Mouse (Mus musculus) embryonic facial prominence, embryonic 15.5 days (tissue): ENCODE results near the gene Dgki. TPM values are rescaled to one million over a fixed set of nuclear protein-coding genes. Genes with fewer than 3 reads are reported as not detected.

ENCODE experiments used
- ATAC-seq: fragments of 200-750 bp; cut with Nextera tagmentation; 2 replicates; pipeline ENCODE4 v1.8.0; 2017; ENCODE audit warnings: low read depth, moderate TSS enrichment; ENCODE audit not compliant: insufficient number of reproducible peaks, low FRiP score, low TSS enrichment
- H3K27ac ChIP-seq: fragments of 300-500 bp; sonication (generic); replicated peaks from 2 replicates; pipeline ENCODE4 v1.5.1; 2015; ENCODE audit warnings: mild to moderate bottlenecking, inconsistent platforms
- H3K27me3 ChIP-seq: fragments of 300-500 bp; sonication (generic); 2 replicates; pipeline ENCODE4 v1.6.1; 2015; ENCODE audit warnings: inconsistent platforms
- H3K36me3 ChIP-seq: fragments of 300-500 bp; sonication (generic); 2 replicates; pipeline ENCODE4 v1.6.1; 2015; ENCODE audit warnings: mild to moderate bottlenecking, inconsistent platforms
- H3K4me1 ChIP-seq: fragments of 300-500 bp; sonication (generic); 2 replicates; pipeline ENCODE4 v1.6.1; 2015; ENCODE audit warnings: inconsistent platforms
- H3K4me2 ChIP-seq: fragments of 300-500 bp; sonication (generic); replicated peaks from 2 replicates; pipeline ENCODE4 v1.6.1; 2015; ENCODE audit warnings: mild to moderate bottlenecking, inconsistent platforms
- H3K4me3 ChIP-seq: fragments of 300-500 bp; sonication (generic); replicated peaks from 2 replicates; pipeline ENCODE4 v1.5.1; 2015; ENCODE audit warnings: mild to moderate bottlenecking, inconsistent platforms
- H3K9ac ChIP-seq: fragments of 300-500 bp; sonication (generic); 2 replicates; pipeline ENCODE4 v1.6.1; 2015; ENCODE audit warnings: inconsistent platforms
- H3K9me3 ChIP-seq: fragments of 300-500 bp; sonication (generic); replicated peaks from 2 replicates; pipeline ENCODE4 v1.6.1; 2016; ENCODE audit warnings: inconsistent platforms
- WGBS: fragments of 180-500 bp; shearing (Covaris S2); methylation state at CpG from one replicate; pipeline ENCODE4 v1.1.7; 2015; 5-methylcytosine and 5-hydroxymethylcytosine counted together
- polyA plus RNA-seq: library from polyadenylated mRNA; unstranded; fragments of >200 nt; fragmentation: Nextera tagmentation; extraction: Ambion mirVana; gene quantifications from 2 replicates; pipeline ENCODE4 v1.2.1, GENCODE M21; 2015

The Dgki gene
- polyA plus RNA-seq, 1 experiment from 2014 or later: 0.83 TPM

DNA sequence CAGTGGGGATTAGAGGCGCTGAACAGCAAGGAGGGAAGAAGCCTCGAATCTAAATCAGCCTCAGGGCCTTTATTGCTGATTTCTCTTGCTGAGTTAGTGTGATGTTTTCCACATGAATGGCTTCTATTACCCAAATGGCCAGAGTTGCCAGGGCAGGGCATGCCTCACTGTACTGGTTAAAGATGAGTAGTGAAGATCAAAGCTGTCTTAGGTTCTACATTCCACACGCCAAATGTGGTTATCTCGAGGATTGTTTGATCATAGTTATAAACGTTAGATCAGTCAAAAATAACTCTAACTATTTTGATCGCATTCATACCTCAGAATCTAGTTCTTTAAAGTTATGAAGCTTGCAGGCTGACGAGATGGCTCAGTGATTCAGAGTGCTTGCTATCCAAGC lies 59.8 kb downstream of the Dgki start:
- no peaks in the 10 kb centered on the region for H3K27me3 ChIP-seq
- H3K4me3 ChIP-seq: no peak overlapping the region
- H3K4me1 ChIP-seq: no peaks in the 10 kb centered on the region
- no peak overlapping the region for H3K27ac ChIP-seq
- 59% methylated on average over 7 of the region's 7 CpGs for WGBS
- H3K9me3 ChIP-seq: no peaks in the 10 kb centered on the region
- no peak overlapping the region for H3K4me2 ChIP-seq
- no peak for ATAC-seq
- no peaks in the 10 kb centered on the region for H3K36me3 ChIP-seq
- H3K9ac ChIP-seq: no peak overlapping the region

GRCm38 (mm10) chr6:37236893-37237292 lies 63.1 kb downstream of the Dgki start:
- H3K36me3 ChIP-seq: no peaks in the 10 kb centered on the region
- no peaks in the 10 kb centered on the region for H3K27me3 ChIP-seq
- H3K9ac ChIP-seq: no peak overlapping the region
- no peak overlapping the region for H3K27ac ChIP-seq
- H3K4me3 ChIP-seq: no peak overlapping the region
- whole genome bisulfite sequencing: 47% methylated on average over 2 of the region's 2 CpGs
- no peak overlapping the region for H3K4me2 ChIP-seq
- no peaks in the 10 kb centered on the region for H3K9me3 ChIP-seq
- no peaks in the 10 kb centered on the region for H3K4me1 ChIP-seq
- ATAC-seq: no peak

- Histone ChIP-seq H3K9ac (no peak overlapping the region), H3K27ac (no peak overlapping the region), H3K36me3 (no peaks in the 10 kb centered on the region), H3K4me3 (no peak overlapping the region), H3K9me3 (no peaks in the 10 kb centered on the region), H3K4me2 (no peak overlapping the region), H3K4me1 (no peaks in the 10 kb centered on the region), H3K27me3 (no peaks in the 10 kb centered on the region)
- ATAC-seq: no peak
- 53% methylated on average over 6 of the region's 6 CpGs for WGBS
Measured at GRCm38 (mm10) chr6:37231148-37231547, 68.8 kb downstream of the Dgki start.

GRCm38 (mm10) chr6:37222947-37223510 lies 77.0 kb downstream of the Dgki start:
- Histone ChIP-seq H3K27ac (no peak overlapping the region), H3K4me1 (peaks cover 14% of the 10 kb centered on the region; the same call in 1 of the 2 replicates), H3K9ac (no peak overlapping the region), H3K4me3 (no peak overlapping the region), H3K4me2 (no peak overlapping the region), H3K36me3 (no peaks in the 10 kb centered on the region), H3K9me3 (no peaks in the 10 kb centered on the region), H3K27me3 (no peaks in the 10 kb centered on the region)
- WGBS: 47% methylated on average over 7 of the region's 7 CpGs
- ATAC-seq: peak; percentile 19; the same call in 1 of the 2 replicates

DNA sequence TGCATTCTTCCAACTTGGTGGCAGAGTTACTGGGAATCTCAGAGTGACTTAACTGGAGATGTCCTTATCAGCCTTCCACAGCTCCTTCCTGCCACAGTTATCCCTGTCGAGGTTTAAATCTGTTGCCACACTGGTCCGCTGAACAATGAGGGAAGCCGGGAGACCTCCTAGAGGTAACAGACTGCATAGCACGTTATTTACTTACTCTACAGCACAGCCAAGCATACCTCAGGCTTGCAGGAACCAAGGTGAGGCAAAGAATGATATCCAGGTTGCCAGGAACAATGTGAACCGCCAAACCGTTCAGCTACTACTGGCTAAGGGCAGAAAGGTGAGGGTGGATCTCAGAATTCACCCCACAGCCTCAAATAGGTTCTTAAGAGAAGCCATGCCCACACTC lies 78.0 kb downstream of the Dgki start:
- Histone ChIP-seq H3K36me3 (no peaks in the 10 kb centered on the region), H3K4me3 (no peak overlapping the region), H3K27me3 (no peaks in the 10 kb centered on the region), H3K4me1 (peaks cover 15% of the 10 kb centered on the region; the same call in 1 of the 2 replicates), H3K9ac (no peak overlapping the region), H3K27ac (no peak overlapping the region), H3K9me3 (no peaks in the 10 kb centered on the region), H3K4me2 (no peak overlapping the region)
- WGBS: 52% methylated on average over 6 of the region's 6 CpGs
- no peak for ATAC-seq

DNA sequence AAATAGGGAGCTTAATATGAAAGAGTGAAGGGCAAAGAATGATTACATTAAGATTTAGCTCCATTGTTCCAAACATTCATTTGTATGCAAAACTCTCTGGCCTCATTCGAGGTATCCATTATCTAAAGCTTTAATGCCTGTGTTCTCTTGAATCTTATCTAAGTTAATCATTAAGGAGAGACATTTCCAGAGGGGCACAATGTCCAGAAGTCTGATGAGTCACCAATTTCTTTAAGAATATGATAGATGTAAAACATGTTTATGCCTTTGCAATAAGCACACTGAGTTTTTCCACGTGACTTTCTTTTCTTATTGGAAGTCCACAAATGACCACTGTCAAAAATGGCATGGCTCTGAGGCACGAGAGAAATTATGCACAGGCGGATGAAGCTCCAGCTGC lies 80.9 kb downstream of the Dgki start:
- no peaks in the 10 kb centered on the region for H3K36me3 ChIP-seq
- ATAC-seq: no peak
- no peak overlapping the region for H3K9ac ChIP-seq
- H3K4me2 ChIP-seq: no peak overlapping the region
- H3K27me3 ChIP-seq: no peaks in the 10 kb centered on the region
- H3K27ac ChIP-seq: no peak overlapping the region
- H3K4me1 ChIP-seq: peaks cover 30% of the 10 kb centered on the region
- 45% methylated on average over 4 of the region's 4 CpGs for WGBS
- no peaks in the 10 kb centered on the region for H3K9me3 ChIP-seq
- no peak overlapping the region for H3K4me3 ChIP-seq

GRCm38 (mm10) chr6:37216342-37216763 lies 83.6 kb downstream of the Dgki start:
- no peak overlapping the region for H3K4me2 ChIP-seq
- no peaks in the 10 kb centered on the region for H3K27me3 ChIP-seq
- peaks cover 34% of the 10 kb centered on the region for H3K4me1 ChIP-seq
- H3K27ac ChIP-seq: peak overlapping the region; percentile 69
- no peak overlapping the region for H3K4me3 ChIP-seq
- no peaks in the 10 kb centered on the region for H3K36me3 ChIP-seq
- peak; percentile 72 for ATAC-seq
- 30% methylated on average over 4 of the region's 4 CpGs for WGBS
- H3K9ac ChIP-seq: no peak overlapping the region
- H3K9me3 ChIP-seq: no peaks in the 10 kb centered on the region

GRCm38 (mm10) chr6:37215655-37216054 lies 84.3 kb downstream of the Dgki start:
- peaks cover 34% of the 10 kb centered on the region for H3K4me1 ChIP-seq
- H3K9me3 ChIP-seq: no peaks in the 10 kb centered on the region
- H3K36me3 ChIP-seq: no peaks in the 10 kb centered on the region
- H3K4me2 ChIP-seq: no peak overlapping the region
- no peak overlapping the region for H3K4me3 ChIP-seq
- no peaks in the 10 kb centered on the region for H3K27me3 ChIP-seq
- H3K27ac ChIP-seq: peak overlapping the region; percentile 73
- no peak for ATAC-seq
- H3K9ac ChIP-seq: no peak overlapping the region
- 13% methylated on average over 10 of the region's 10 CpGs for WGBS

- H3K27ac ChIP-seq: no peak overlapping the region
- ATAC-seq: no peak
- 50% methylated on average over 4 of the region's 4 CpGs for WGBS
Measured at GRCm38 (mm10) chr6:37212930-37213329, 87.1 kb downstream of the Dgki start.

GRCm38 (mm10) chr6:37211545-37212247 lies 88.3 kb downstream of the Dgki start:
- H3K27ac ChIP-seq: peak overlapping the region; percentile 66; the same call in 1 of the 2 replicates

More at GRCm38 (mm10) chr6:37212930-37213329, 87.1 kb downstream of the Dgki start:
- no peak overlapping the region for H3K9ac ChIP-seq
- H3K9me3 ChIP-seq: no peaks in the 10 kb centered on the region
- H3K4me2 ChIP-seq: no peak overlapping the region
- no peaks in the 10 kb centered on the region for H3K27me3 ChIP-seq
- no peaks in the 10 kb centered on the region for H3K36me3 ChIP-seq
- H3K4me1 ChIP-seq: peaks cover 34% of the 10 kb centered on the region
- no peak overlapping the region for H3K4me3 ChIP-seq

GRCm38 (mm10) chr6:37202901-37203300 lies 97.1 kb downstream of the Dgki start:
- H3K4me1 ChIP-seq: 0 out of 2 replicates have a peak, but pooled peaks cover 4% of the 10 kb centered on the region
- H3K4me2 ChIP-seq: no peak overlapping the region
- ATAC-seq: no peak
- no peak overlapping the region for H3K4me3 ChIP-seq
- no peaks in the 10 kb centered on the region for H3K27me3 ChIP-seq
- no peaks in the 10 kb centered on the region for H3K36me3 ChIP-seq
- no peak overlapping the region for H3K27ac ChIP-seq
- no peaks in the 10 kb centered on the region for H3K9me3 ChIP-seq
- WGBS: 63% methylated on average over 4 of the region's 4 CpGs
- H3K9ac ChIP-seq: no peak overlapping the region

More at GRCm38 (mm10) chr6:37211545-37212247, 88.3 kb downstream of the Dgki start:
- peaks cover 30% of the 10 kb centered on the region for H3K4me1 ChIP-seq
- no peak overlapping the region for H3K9ac ChIP-seq
- no peaks in the 10 kb centered on the region for H3K9me3 ChIP-seq
- WGBS: 37% methylated on average over 9 of the region's 9 CpGs
- ATAC-seq: no peak
- no peaks in the 10 kb centered on the region for H3K27me3 ChIP-seq
- no peak overlapping the region for H3K4me2 ChIP-seq
- no peaks in the 10 kb centered on the region for H3K36me3 ChIP-seq
- H3K4me3 ChIP-seq: no peak overlapping the region
